Mouse (Mus musculus): ENCODE measurements around the gene Zfp689. TPM values are rescaled to one million over a fixed set of nuclear protein-coding genes. Genes with fewer than 3 reads are reported as not detected.
A peak's percentile ranks its signal among the peaks of the same experiment; 100 is the strongest.
"Not testable (repeated sequence)": the region's sequence is repeated elsewhere in the genome, so short reads cannot be mapped to it uniquely, and the experiment has no call there.

Zfp689 gene
- polyA plus RNA-seq, 1 experiment = not detected

GRCm38 (mm10) chr7:127421388-127422191 is 27.4 kb downstream of the Zfp689 start, which contains the start of gene Zfp688:
Gene Zfp688, minus strand, starts transcription at chr7:127422068.
- WGBS = under 1% methylated on average over 48 of the region's 48 CpGs
- Histone ChIP-seq H3K27ac (ENCODE audit: insufficient read depth, low read depth, low read length) (peak within 1 kb of the TSS; percentile 24; the same call in 1 of the 2 replicates), H3K4me3 (ENCODE audit: insufficient read depth, low read depth, low read length) (peak within 1 kb of the TSS; percentile 86), H3K4me1 (ENCODE audit: control insufficient read depth, insufficient read depth, low read length) (peaks cover 5% of the 10 kb centered on the region)
- TF ChIP-seq POLR2A (IDR thresholded peaks at IDR 0.05; ENCODE audit: insufficient read depth, low read depth, low read length) = peak; percentile 85
- 0 out of 2 replicates have a peak, but pooled peaks have one; percentile 35 for TF ChIP-seq CTCF (IDR thresholded peaks at IDR 0.05; ENCODE audit: insufficient read depth, low read depth, low read length)

GRCm38 (mm10) chr7:127411418-127411817 is 37.5 kb downstream of the Zfp689 start:
- no peak overlapping the region for H3K4me3 ChIP-seq (ENCODE audit: insufficient read depth, low read depth, low read length)
- 69% methylated on average over 2 of the region's 2 CpGs for WGBS
- TF ChIP-seq POLR2A (IDR thresholded peaks at IDR 0.05; ENCODE audit: insufficient read depth, low read depth, low read length) (no peak), CTCF (IDR thresholded peaks at IDR 0.05; ENCODE audit: insufficient read depth, low read depth, low read length) (no peak)
- H3K27ac ChIP-seq (ENCODE audit: insufficient read depth, low read depth, low read length) = no peak overlapping the region
- no peaks in the 10 kb centered on the region for H3K4me1 ChIP-seq (ENCODE audit: control insufficient read depth, insufficient read depth, low read length)

- H3K4me1 ChIP-seq (ENCODE audit: control insufficient read depth, insufficient read depth, low read length) = not testable (repeated sequence)
- WGBS = 3% methylated on average over 40 of the region's 40 CpGs
- TF ChIP-seq CTCF (IDR thresholded peaks at IDR 0.05; ENCODE audit: insufficient read depth, low read depth, low read length) = peak; percentile 67; the same call in 1 of the 2 replicates
- peak within 1 kb of the TSS; percentile 61 for H3K4me3 ChIP-seq (ENCODE audit: insufficient read depth, low read depth, low read length)
- peak within 1 kb of the TSS; percentile 77 for H3K27ac ChIP-seq (ENCODE audit: insufficient read depth, low read depth, low read length)
Measured at GRCm38 (mm10) chr7:127406002-127406987, 42.7 kb downstream of the Zfp689 start, which contains the start of gene Zfp764. Gene Zfp764, minus strand, starts transcription at chr7:127406822.

- not testable (repeated sequence) for H3K4me1 ChIP-seq (ENCODE audit: control insufficient read depth, insufficient read depth, low read length); H3K27ac ChIP-seq (ENCODE audit: insufficient read depth, low read depth, low read length); H3K4me3 ChIP-seq (ENCODE audit: insufficient read depth, low read depth, low read length)
- WGBS = 95% methylated on average over 6 of the region's 6 CpGs
Measured at GRCm38 (mm10) chr7:127404101-127404500, 44.9 kb downstream of the Zfp689 start.

GRCm38 (mm10) chr7:127402980-127403379 is 46.0 kb downstream of the Zfp689 start:
- no peak for TF ChIP-seq POLR2A (IDR thresholded peaks at IDR 0.05; ENCODE audit: insufficient read depth, low read depth, low read length)
- TF ChIP-seq CTCF (IDR thresholded peaks at IDR 0.05; ENCODE audit: insufficient read depth, low read depth, low read length) = no peak
- no peak overlapping the region for H3K27ac ChIP-seq (ENCODE audit: insufficient read depth, low read depth, low read length)
- peaks cover 6% of the 10 kb centered on the region; the same call in 1 of the 2 replicates for H3K4me1 ChIP-seq (ENCODE audit: control insufficient read depth, insufficient read depth, low read length)
- 54% methylated on average over 2 of the region's 2 CpGs for WGBS
- H3K4me3 ChIP-seq (ENCODE audit: insufficient read depth, low read depth, low read length) = no peak overlapping the region

- Histone ChIP-seq H3K4me3 (ENCODE audit: insufficient read depth, low read depth, low read length) (no peak overlapping the region), H3K27ac (ENCODE audit: insufficient read depth, low read depth, low read length) (no peak overlapping the region), H3K4me1 (ENCODE audit: control insufficient read depth, insufficient read depth, low read length) (no peaks in the 10 kb centered on the region; the same call in 1 of the 2 replicates)
- 61% methylated on average over 3 of the region's 3 CpGs for WGBS
- TF ChIP-seq CTCF (IDR thresholded peaks at IDR 0.05; ENCODE audit: insufficient read depth, low read depth, low read length) = no peak
- TF ChIP-seq POLR2A (IDR thresholded peaks at IDR 0.05; ENCODE audit: insufficient read depth, low read depth, low read length) = no peak
Measured at GRCm38 (mm10) chr7:127400355-127400754, 48.6 kb downstream of the Zfp689 start.

GRCm38 (mm10) chr7:127393944-127394333 is 55.0 kb downstream of the Zfp689 start:
- Histone ChIP-seq H3K4me1 (ENCODE audit: control insufficient read depth, insufficient read depth, low read length) (peaks cover 9% of the 10 kb centered on the region), H3K4me3 (ENCODE audit: insufficient read depth, low read depth, low read length) (peak overlapping the region; percentile 58), H3K27ac (ENCODE audit: insufficient read depth, low read depth, low read length) (peak overlapping the region; percentile 39; the same call in 1 of the 2 replicates)
- WGBS = 8% methylated on average over 7 of the region's 7 CpGs
- TF ChIP-seq POLR2A (IDR thresholded peaks at IDR 0.05; ENCODE audit: insufficient read depth, low read depth, low read length) = no peak
- no peak for TF ChIP-seq CTCF (IDR thresholded peaks at IDR 0.05; ENCODE audit: insufficient read depth, low read depth, low read length)

- WGBS = under 1% methylated on average over 45 of the region's 45 CpGs
- H3K27ac ChIP-seq (ENCODE audit: insufficient read depth, low read depth, low read length) = peak within 1 kb of the TSS; percentile 86
- H3K4me3 ChIP-seq (ENCODE audit: insufficient read depth, low read depth, low read length) = peak within 1 kb of the TSS; percentile 87
- H3K4me1 ChIP-seq (ENCODE audit: control insufficient read depth, insufficient read depth, low read length) = peaks cover 9% of the 10 kb centered on the region
- TF ChIP-seq POLR2A (IDR thresholded peaks at IDR 0.05; ENCODE audit: insufficient read depth, low read depth, low read length) = no peak
- TF ChIP-seq CTCF (IDR thresholded peaks at IDR 0.05; ENCODE audit: insufficient read depth, low read depth, low read length) = no peak
Measured at GRCm38 (mm10) chr7:127393157-127393943, 55.6 kb downstream of the Zfp689 start, which contains the start of gene E430018J23Rik. Gene E430018J23Rik, minus strand, starts transcription at chr7:127393629.

Measured in olfactory bulb, adult 2 months (tissue).